Mouse (Mus musculus) forebrain, embryonic 11.5 days (tissue): ENCODE measurements around the gene Sel1l3. TPM values are rescaled to one million over a fixed set of nuclear protein-coding genes. Genes with fewer than 3 reads are reported as not detected.
A peak's percentile ranks its signal among the peaks of the same experiment; 100 is the strongest.

Source experiments
- ATAC-seq: fragments of 200-750 bp; cut with Nextera tagmentation; replicated peaks from 2 replicates; pipeline ENCODE4 v1.8.0; 2017; ENCODE audit warnings: moderate TSS enrichment; ENCODE audit not compliant: low FRiP score
- DNase-seq: peaks from one replicate; pipeline ENCODE4 v3.0.0-alpha.2; 2017; ENCODE audit warnings: low spot score
- H3K27ac ChIP-seq: fragments of 300-500 bp; sonication (generic); 2 replicates; pipeline ENCODE4 v1.5.1; 2014; ENCODE audit warnings: low read depth, low read length
- H3K27me3 ChIP-seq: fragments of 300-500 bp; sonication (generic); 2 replicates; pipeline ENCODE4 v1.6.1; 2014; ENCODE audit warnings: mild to moderate bottlenecking, low read length, mixed read lengths; ENCODE audit not compliant: control insufficient read depth, insufficient read depth
- H3K36me3 ChIP-seq: fragments of 300-500 bp; sonication (generic); 2 replicates; pipeline ENCODE4 v1.6.1; 2014; ENCODE audit warnings: mild to moderate bottlenecking, low read length, moderate library complexity, mixed read lengths; ENCODE audit not compliant: control insufficient read depth, insufficient read depth
- H3K4me1 ChIP-seq: fragments of 300-500 bp; sonication (generic); replicated peaks from 2 replicates; pipeline ENCODE4 v1.6.1; 2014; ENCODE audit warnings: low read length, mixed read lengths; ENCODE audit not compliant: control insufficient read depth, insufficient read depth
- H3K4me2 ChIP-seq: fragments of 300-500 bp; sonication (generic); 2 replicates; pipeline ENCODE4 v1.6.1; 2014; ENCODE audit warnings: low read depth, mild to moderate bottlenecking, low read length, moderate library complexity, mixed read lengths; ENCODE audit not compliant: severe bottlenecking
- H3K4me3 ChIP-seq: fragments of 300-500 bp; sonication (generic); 2 replicates; pipeline ENCODE4 v1.5.1; 2014; ENCODE audit warnings: low read depth, low read length
- H3K9ac ChIP-seq: fragments of 300-500 bp; sonication (generic); 2 replicates; pipeline ENCODE4 v1.6.1; 2014; ENCODE audit warnings: low read length
- H3K9me3 ChIP-seq: fragments of 300-500 bp; sonication (generic); 2 replicates; pipeline ENCODE4 v1.6.1; 2016; ENCODE audit warnings: low read length, mixed read lengths; ENCODE audit not compliant: control insufficient read depth
- whole genome bisulfite sequencing: fragments of 180-500 bp; shearing (Covaris S2); extraction: QIAGEN DNeasy Blood & Tissue Kit; methylation state at CpG from one replicate; pipeline ENCODE4 v1.1.7; 2014; 5-methylcytosine and 5-hydroxymethylcytosine counted together
- polyA plus RNA-seq: library from polyadenylated mRNA; unstranded; fragments of >200 nt; fragmentation: Nextera tagmentation; extraction: Ambion mirVana; gene quantifications from 2 replicates; pipeline ENCODE4 v1.2.1, GENCODE M21; 2014

The Sel1l3 gene
- polyA plus RNA-seq, 1 experiment from 2014 or later: 10.4 TPM

GRCm38 (mm10) chr5:53194421-53194820 lies 19.3 kb downstream of the Sel1l3 start:
- ATAC-seq: no peak
- no peak overlapping the region for H3K4me3 ChIP-seq

DNA sequence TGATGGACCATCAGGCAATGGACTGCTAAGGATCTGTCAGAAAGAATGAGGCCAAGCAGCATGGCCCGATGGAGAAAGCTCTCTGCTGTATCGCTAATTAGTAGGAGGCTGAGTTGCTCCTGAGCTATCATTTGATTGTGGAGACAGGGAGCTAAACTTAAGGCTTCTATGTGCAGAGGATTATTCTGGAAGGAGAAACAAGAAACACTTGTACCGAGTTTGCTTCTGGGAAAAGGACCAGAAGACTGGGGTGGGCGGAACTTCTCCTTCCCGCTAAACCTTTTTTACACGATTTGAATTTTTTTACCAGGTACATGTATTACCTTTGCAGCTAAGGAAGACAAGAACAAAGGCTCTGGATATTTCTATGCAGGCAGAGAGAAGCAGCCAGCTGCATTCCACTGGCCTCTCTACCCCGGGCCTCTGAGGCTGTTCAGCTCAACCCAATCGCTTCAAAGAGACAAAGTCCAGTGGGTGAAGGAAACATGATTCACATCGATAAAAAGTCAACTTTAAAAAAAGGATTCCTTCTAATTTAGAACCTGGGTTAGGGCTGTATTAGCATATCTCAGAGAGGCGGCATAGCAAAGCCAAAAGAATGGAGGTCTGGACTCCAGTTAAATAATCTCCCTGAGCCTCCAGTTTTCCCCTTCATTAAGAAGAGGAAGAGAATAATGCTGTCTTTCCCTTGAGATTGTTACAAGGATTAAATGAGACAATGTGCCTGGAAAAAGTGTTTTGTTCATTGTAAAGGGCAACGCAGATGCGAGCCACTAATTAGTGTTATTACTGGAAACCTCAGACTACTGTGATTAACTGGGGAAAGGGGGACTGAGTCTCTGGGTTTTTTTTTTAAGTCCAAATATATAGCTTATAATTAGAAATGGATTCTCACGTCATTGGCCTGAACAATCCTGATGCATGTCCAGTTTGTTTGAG lies 20.4 kb downstream of the Sel1l3 start:
- DNase-seq (no peak), ATAC-seq (peak; percentile 61)
- H3K9me3 ChIP-seq: no peaks in the 10 kb centered on the region
- no peak overlapping the region for H3K4me2 ChIP-seq
- no peak overlapping the region for H3K4me3 ChIP-seq
- WGBS: 44% methylated on average over 13 of the region's 13 CpGs
- peak overlapping the region; percentile 50; the same call in 1 of the 2 replicates for H3K27ac ChIP-seq
- H3K9ac ChIP-seq: no peak overlapping the region
- no peaks in the 10 kb centered on the region for H3K27me3 ChIP-seq
- no peaks in the 10 kb centered on the region for H3K36me3 ChIP-seq
- H3K4me1 ChIP-seq: peaks cover 2% of the 10 kb centered on the region; the same call in 1 of the 2 replicates

More at GRCm38 (mm10) chr5:53194421-53194820, 19.3 kb downstream of the Sel1l3 start:
- 84% methylated on average over 2 of the region's 2 CpGs for WGBS
- no peaks in the 10 kb centered on the region for H3K36me3 ChIP-seq
- H3K4me2 ChIP-seq: no peak overlapping the region
- no peak overlapping the region for H3K9ac ChIP-seq
- H3K27me3 ChIP-seq: no peaks in the 10 kb centered on the region
- H3K27ac ChIP-seq: no peak overlapping the region
- peaks cover 2% of the 10 kb centered on the region; the same call in 1 of the 2 replicates for H3K4me1 ChIP-seq
- no peaks in the 10 kb centered on the region for H3K9me3 ChIP-seq
- DNase-seq: no peak

GRCm38 (mm10) chr5:53188608-53189007 lies 25.1 kb downstream of the Sel1l3 start:
- ATAC-seq: no peak
- no peak for DNase-seq
- Histone ChIP-seq H3K4me1 (peaks cover 9% of the 10 kb centered on the region; the same call in 1 of the 2 replicates), H3K9me3 (no peaks in the 10 kb centered on the region), H3K27ac (no peak overlapping the region), H3K4me2 (no peak overlapping the region), H3K36me3 (no peaks in the 10 kb centered on the region), H3K27me3 (no peaks in the 10 kb centered on the region), H3K9ac (no peak overlapping the region), H3K4me3 (no peak overlapping the region)
- 86% methylated on average over 2 of the region's 2 CpGs for WGBS

- H3K9ac ChIP-seq: no peak overlapping the region
- H3K4me1 ChIP-seq: 0 out of 2 replicates have a peak, but pooled peaks cover 6% of the 10 kb centered on the region
- H3K27ac ChIP-seq: no peak overlapping the region
- H3K4me3 ChIP-seq: no peak overlapping the region
- no peaks in the 10 kb centered on the region for H3K27me3 ChIP-seq
- H3K9me3 ChIP-seq: no peaks in the 10 kb centered on the region
- ATAC-seq (no peak), DNase-seq (no peak)
- H3K4me2 ChIP-seq: no peak overlapping the region
- no peaks in the 10 kb centered on the region for H3K36me3 ChIP-seq
- WGBS: 87% methylated on average over 10 of the region's 10 CpGs
Measured at GRCm38 (mm10) chr5:53187245-53187644, 26.5 kb downstream of the Sel1l3 start.

DNA sequence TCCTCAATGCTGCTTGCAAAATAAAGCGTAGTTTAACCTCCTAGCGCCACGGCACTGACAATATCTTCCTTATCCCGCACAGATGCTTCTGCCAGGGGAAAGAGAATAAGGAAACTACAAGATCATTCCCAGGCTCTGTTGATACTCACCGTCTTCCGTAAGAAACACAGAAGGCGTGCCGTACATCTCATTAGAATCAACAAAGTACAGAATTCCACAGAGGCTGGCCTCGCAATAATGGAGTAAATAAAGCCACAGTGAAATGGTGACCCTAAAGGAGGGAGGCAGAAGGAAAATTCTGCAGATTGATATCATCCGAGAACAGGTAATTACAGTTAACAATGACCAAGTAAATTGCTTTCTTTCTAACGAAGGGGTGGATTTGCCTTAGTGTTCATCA lies 27.9 kb downstream of the Sel1l3 start:
- H3K9ac ChIP-seq: no peak overlapping the region
- no peak overlapping the region for H3K27ac ChIP-seq
- no peaks in the 10 kb centered on the region for H3K27me3 ChIP-seq
- ATAC-seq (no peak), DNase-seq (no peak)
- H3K9me3 ChIP-seq: no peaks in the 10 kb centered on the region
- H3K4me2 ChIP-seq: no peak overlapping the region; the same call in 1 of the 2 replicates
- H3K4me1 ChIP-seq: 0 out of 2 replicates have a peak, but pooled peaks cover 6% of the 10 kb centered on the region
- 34% methylated on average over 11 of the region's 11 CpGs for WGBS
- H3K36me3 ChIP-seq: no peaks in the 10 kb centered on the region
- H3K4me3 ChIP-seq: no peak overlapping the region

DNA sequence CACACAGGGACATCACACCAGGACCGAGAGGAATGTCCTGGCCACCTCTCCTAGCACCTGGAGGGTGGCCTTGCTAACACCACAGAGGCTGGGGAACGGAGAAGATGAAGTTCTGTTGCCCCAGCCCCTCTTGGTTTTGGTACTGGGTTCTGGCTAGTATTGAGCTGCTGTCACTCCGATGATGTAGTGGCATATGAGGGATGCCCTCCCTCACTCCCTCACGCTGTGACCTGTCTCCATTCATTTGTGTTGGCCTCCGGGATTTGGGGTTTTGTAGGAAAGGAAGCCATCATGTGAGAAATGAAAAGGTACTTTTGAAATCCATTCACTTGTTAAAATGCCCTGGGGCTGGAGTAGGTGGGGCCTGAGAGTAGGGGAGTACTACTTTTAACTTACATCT lies 33.8 kb downstream of the Sel1l3 start:
- Histone ChIP-seq H3K4me3 (no peak overlapping the region), H3K9me3 (no peaks in the 10 kb centered on the region), H3K9ac (no peak overlapping the region), H3K36me3 (no peaks in the 10 kb centered on the region), H3K27me3 (no peaks in the 10 kb centered on the region), H3K27ac (no peak overlapping the region), H3K4me2 (no peak overlapping the region), H3K4me1 (peaks cover 5% of the 10 kb centered on the region; the same call in 1 of the 2 replicates)
- WGBS: 81% methylated on average over 5 of the region's 5 CpGs
- no peak for DNase-seq
- no peak for ATAC-seq

DNA sequence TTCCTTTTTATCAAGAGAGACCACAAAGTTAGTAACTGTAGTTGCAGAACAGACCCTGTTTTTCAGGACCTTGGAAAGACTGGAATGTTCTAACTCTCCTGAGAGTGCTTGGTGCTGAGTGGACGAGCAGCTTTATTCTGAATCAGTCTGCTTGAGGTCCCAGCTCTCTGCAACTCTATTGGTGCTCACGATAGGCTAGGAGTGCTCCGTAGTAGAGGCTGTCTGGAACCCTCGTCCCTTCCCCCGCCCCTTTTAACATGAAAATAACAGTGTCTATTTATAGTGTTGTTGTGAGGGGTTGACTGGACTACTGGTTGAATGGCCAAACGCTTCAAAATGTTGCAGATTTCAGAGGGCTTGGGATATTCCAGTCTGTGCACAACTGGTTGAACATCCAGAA lies 37.0 kb downstream of the Sel1l3 start:
- H3K4me2 ChIP-seq: no peak overlapping the region
- peaks cover 8% of the 10 kb centered on the region; the same call in 1 of the 2 replicates for H3K4me1 ChIP-seq
- H3K27ac ChIP-seq: no peak overlapping the region
- no peaks in the 10 kb centered on the region for H3K36me3 ChIP-seq
- H3K27me3 ChIP-seq: no peaks in the 10 kb centered on the region
- H3K4me3 ChIP-seq: no peak overlapping the region
- H3K9ac ChIP-seq: no peak overlapping the region
- ATAC-seq: no peak
- H3K9me3 ChIP-seq: no peaks in the 10 kb centered on the region
- 63% methylated on average over 6 of the region's 6 CpGs for WGBS
- no peak for DNase-seq

DNA sequence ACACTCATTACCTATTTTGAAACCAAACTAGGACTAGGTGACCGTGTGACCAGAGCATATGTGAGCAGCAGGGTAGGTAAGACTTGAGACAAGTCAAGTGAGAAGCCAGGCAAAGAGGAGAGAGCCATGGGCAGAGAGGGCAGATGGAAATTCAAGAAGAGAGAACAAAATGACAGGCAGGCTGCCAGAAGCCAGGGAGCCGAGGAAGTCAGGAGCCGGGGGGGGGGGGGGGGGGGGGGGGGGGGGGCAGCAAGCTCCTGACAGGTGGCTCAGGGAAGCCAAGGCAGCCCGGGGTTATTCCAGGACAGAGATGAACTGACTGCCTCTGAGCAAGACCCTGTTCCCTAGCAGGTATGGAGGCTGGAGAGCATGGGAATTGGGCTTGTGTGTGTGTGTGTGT lies 37.7 kb downstream of the Sel1l3 start:
- H3K9me3 ChIP-seq: no peaks in the 10 kb centered on the region
- no peaks in the 10 kb centered on the region for H3K27me3 ChIP-seq
- 70% methylated on average over 2 of the region's 4 CpGs for WGBS
- no peak overlapping the region for H3K4me2 ChIP-seq
- no peak overlapping the region for H3K9ac ChIP-seq
- H3K27ac ChIP-seq: no peak overlapping the region
- H3K4me1 ChIP-seq: peaks cover 8% of the 10 kb centered on the region; the same call in 1 of the 2 replicates
- DNase-seq (no peak), ATAC-seq (no peak)
- no peaks in the 10 kb centered on the region for H3K36me3 ChIP-seq
- H3K4me3 ChIP-seq: no peak overlapping the region
